Mouse (Mus musculus) right cerebral cortex, postnatal 14 days (tissue): ENCODE data around the gene Pla2g16.

Experiments
- DNase-seq: peaks from one replicate; pipeline ENCODE4 v3.0.0; 2022

The Pla2g16 gene

GRCm38 (mm10) chr19:7557328-7557822 lies at the start of gene Pla2g16:
Gene Pla2g16 (plus strand): TSS chr19:7557459.
- DNase-seq, result peak; percentile 13

DNA sequence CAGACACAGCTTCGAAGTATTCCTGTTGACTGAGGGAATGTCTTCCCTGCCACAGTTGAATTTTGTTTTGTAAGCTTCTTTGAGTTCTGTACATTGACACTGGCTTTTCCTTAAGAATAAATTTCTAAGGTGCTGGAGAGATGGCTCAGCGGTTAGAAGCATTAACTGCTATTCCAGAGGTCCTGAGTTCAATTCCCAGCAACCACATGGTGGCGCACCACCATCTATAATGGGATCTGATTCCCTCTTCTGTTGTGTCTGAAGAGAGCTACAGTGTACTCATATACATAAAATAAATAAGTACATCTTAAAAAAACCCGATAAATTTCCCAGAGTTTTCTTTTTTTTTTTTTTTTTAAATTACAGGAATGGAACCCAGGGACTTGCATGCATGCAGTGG lies 49.2 kb upstream of the Pla2g16 start:
- no peak for DNase-seq

DNA sequence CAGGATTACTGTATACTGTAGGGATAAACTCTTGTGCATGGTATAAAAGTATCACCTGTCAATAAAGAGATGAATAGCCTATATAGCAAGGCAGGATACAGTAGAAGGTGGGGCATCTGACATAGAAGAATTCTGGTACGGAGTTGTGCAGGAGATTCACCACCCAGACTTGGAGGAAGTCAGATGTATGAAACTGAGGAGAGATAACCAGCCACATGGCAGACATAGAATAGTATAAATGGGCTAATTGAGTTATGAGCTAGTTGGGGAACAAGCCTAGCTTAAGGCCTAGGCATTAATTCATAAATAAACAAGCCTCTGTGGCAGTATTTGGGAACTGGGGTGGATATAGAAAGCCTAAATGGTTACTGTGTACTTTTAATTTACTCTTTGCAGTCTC lies 40.8 kb upstream of the Pla2g16 start:
- DNase-seq, result no peak

- DNase-seq, result no peak
Observed at GRCm38 (mm10) chr19:7521619-7522018, 35.6 kb upstream of the Pla2g16 start.

GRCm38 (mm10) chr19:7522856-7523255 lies 34.4 kb upstream of the Pla2g16 start:
- no peak for DNase-seq

GRCm38 (mm10) chr19:7523292-7523691 lies 34.0 kb upstream of the Pla2g16 start:
- DNase-seq, result peak; percentile 15

GRCm38 (mm10) chr19:7523781-7524180 lies 33.5 kb upstream of the Pla2g16 start:
- DNase-seq, result no peak

- DNase-seq, result no peak
Observed at GRCm38 (mm10) chr19:7524879-7525278, 32.4 kb upstream of the Pla2g16 start.

DNA sequence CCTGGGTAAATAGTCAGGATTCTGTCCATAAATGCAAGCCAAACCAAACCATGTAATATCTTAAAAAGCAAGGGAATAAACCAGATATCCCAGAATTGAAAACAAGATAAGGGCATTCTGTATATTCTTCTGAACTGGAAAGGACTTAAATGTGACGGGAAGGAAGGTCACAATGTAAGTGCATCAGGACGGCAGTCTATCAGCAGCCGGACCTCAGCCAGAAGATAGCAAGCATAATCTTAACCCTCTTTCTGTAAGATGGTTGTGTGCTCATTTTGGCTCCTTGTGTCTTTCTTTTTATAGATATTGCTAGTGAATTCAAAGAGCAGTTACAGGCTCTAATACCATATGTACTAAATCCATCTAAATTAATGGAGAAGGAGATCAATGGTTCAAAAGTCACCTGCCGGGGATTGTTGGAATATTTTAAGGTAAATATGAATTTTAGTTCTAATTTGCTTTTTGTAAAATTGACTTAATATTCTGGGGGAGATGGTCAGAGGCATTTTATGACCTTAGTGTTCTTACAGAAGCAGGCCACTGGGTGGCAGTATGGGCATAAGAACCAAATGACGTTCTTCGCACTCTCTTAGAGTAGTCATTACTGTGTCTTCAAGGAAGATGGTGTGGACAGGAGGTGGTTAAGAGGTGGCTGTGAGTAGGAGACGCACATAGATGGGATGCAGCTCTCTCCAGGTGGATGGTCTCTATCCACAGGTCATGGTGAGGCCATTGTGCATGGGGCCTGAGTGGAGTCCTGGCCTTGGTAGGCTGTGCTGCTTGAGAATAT lies 28.4 kb upstream of the Pla2g16 start:
- DNase-seq, result peak; percentile 67

GRCm38 (mm10) chr19:7531906-7532305 lies 25.4 kb upstream of the Pla2g16 start:
- no peak for DNase-seq

DNA sequence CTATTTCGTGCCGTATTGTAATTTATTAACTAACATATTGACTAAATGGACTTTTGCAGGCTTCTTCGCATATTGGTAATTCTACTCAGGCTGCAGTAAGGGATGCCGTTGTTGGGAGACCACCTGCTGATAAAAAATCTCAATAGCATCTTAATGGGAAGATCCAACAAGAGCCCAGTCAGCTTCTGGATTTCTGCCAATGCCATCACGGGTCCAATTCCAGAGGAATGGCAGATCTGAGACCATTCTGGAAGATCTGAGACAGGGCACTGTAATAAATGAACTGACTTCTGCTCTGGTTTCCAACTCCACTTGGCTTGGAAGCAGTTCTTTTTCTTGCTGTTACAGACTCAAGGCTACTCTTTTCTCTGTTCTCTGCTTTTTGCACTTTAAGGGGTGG lies 23.4 kb upstream of the Pla2g16 start:
- peak; percentile 10 for DNase-seq

DNA sequence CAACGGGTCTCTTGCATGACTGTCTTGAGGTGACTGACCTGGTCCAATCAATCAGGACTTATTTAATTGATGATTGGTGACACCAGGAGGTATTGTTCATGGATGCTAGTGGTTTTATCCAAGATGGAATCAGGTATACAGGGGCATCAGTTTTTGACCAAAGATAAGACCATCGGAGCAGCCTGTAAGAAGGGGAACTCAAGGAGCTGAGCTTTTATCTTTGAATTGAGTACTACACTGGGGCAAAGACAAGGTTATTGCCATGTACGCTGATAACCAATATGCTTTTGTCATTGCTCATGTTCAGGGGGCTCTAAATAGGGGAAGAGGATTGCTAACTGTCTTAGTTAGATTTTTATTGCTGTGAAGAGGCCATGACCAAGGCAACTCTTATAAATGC lies 8.3 kb upstream of the Pla2g16 start:
- DNase-seq, result no peak

DNA sequence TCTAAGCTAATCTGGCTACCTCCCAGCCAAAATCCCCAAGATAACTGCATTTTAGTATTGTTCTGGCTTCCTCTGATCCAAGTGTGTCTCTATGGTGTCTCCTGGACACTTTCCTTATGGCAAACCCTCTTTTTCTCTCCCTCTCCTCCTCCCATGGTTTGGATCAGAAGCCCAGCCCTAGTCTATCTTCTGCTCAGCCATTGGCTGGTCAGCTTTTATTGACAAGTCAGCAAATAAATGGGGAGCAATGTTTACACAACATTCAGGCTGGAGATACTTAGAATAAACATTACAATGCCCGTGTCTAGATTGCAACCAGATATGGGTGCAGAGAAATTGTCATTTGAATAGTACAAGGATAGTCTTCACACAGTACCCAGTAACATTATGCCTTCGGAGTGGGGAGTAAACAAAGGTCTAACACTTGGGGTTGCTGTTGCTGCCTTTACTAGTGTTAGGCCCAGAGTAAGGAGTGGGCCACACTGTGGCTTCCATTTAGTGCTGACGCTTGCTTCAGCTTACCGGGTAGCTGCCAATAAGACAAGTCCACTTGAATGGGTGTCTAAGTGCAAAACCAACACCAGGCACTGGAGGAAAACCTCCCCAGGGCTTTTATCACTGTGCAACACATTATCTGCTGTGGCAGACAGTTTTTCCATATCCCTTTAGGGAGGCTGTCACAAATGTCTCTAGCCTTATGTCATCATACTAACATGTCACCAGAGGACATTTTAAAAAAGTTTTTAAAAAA lies 5.5 kb upstream of the Pla2g16 start:
- no peak for DNase-seq

GRCm38 (mm10) chr19:7552301-7552673 lies 5.0 kb upstream of the Pla2g16 start:
- no peak for DNase-seq

GRCm38 (mm10) chr19:7553441-7553840 lies 3.8 kb upstream of the Pla2g16 start:
- DNase-seq, result no peak

DNA sequence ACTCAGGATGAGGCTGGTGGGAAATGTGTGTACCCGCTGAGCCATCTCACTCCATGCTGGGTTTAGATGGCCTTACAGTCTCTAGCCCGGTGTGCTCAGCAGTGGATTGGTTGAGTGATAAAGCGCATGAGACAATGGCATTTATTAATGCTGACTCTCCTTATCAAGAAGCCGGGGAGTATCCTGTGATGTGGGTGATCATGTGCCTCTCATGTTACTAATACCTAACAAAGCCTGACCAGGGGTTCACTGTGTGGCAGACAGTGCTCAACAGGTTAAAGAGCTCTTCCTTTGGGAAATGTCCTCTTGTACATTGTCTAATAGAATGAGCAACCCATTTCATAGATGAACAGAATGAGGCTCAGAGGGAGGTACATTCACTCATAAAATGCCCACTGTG lies 2.4 kb upstream of the Pla2g16 start:
- DNase-seq, result no peak

DNA sequence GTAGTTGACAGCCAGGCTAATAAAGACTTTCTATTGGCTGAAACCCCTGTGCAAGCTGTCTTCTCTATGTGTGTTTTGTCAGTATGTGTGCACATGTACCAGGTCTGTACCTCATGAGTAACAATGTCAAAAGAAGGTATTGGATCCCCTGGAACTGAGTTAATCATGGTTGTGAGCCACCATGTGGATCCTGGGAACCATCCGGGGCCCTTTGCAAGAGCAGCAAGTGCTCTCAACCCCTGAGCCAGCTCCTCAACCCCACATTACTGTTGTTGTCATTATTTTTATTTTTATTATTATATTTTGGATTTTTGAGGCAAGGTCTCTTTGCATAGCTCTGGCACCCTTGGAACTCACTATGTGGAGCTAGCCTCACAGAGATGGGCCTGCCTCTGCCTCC lies 618 bp upstream of the Pla2g16 start:
- no peak for DNase-seq

- DNase-seq, result no peak
Observed at GRCm38 (mm10) chr19:7557844-7558243, 585 bp downstream of the Pla2g16 start.

DNA sequence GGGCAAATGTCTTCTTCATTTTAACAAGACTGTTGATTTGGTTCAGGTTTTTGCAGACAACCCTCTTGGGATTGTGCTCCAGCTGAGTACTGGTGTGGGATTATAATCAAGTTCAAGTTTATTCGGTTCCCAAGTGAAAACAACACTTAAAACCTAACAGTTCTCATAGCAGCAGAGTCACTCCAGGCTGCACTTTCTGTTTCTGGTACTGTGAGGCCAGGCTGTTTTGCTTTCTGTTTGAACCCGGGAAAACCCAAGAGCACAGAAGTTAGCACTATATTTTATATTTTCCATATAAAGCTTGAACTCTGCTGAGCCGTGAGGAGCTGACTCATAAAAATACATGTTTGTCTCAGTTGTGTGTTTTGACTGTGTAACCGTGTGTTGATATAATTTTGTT lies 1.4 kb downstream of the Pla2g16 start:
- DNase-seq, result no peak

- no peak for DNase-seq
Observed at GRCm38 (mm10) chr19:7559986-7560385, 2.7 kb downstream of the Pla2g16 start.

DNA sequence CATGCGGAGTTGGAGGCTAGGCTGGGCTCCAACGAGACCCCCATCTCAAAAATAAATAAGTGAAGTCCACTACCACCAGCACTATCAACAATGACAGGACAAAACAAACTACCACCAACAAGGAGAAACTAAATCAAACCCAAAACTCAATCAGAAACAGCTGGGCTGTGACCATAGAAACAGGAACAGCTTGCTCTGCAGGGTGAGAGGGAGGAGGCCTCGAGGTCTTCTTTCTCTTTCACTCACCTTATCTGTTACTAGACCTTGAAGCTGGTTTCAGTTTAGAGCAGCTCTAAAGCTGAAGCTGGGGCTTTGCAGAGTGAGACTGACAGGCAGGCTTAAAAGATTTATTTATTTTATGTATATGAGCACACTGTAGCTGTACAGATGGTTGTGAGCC lies 4.2 kb downstream of the Pla2g16 start:
- no peak for DNase-seq

GRCm38 (mm10) chr19:7562601-7563129 lies 5.4 kb downstream of the Pla2g16 start:
- DNase-seq, result peak; percentile 17

DNA sequence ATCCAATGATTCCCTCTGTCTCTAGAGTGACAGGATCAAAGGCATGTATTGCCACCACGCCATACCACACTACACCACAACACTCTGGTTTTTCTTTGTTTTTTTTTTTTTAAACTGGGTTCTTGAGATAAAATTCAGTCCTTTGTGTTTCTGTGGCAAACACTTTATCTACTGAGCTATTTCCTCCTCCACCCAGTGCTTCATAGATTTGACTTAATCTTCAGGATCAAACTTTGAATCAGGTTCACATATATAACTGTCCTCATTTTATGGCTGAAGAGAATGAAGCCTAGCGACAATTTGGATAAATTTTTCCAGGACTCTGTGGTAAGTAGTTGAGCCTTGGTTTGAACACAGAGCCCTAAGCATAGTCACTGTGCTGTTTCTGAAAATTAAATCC lies 6.4 kb downstream of the Pla2g16 start:
- no peak for DNase-seq

DNA sequence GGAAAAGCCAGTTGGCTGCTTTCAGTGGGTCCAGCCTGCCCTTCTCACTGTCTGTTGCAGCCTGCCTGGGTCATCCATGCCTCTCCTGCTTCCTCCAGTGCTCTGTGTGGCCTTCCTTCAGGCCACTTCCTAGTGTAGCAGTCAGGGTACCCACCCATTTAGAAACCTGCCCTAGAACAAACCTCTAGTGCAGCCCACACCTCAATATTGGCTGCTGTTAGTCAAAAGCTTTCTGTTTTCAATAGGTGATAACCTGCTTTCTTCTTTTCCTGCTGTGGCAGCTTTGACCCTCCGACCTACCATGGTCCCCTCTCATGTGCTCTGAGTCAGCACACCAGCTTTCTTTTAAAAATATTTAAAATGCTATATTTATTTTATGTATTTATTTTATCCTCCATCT lies 7.2 kb downstream of the Pla2g16 start:
- DNase-seq, result no peak
